Mouse (Mus musculus): Measurements from ENCODE around the gene Fzr1. TPM values are rescaled to one million over a fixed set of nuclear protein-coding genes. Genes with fewer than 3 reads are reported as not detected.

Gene Fzr1
- polyA plus RNA-seq, 1 experiment from 2014 or later: 119 TPM

GRCm38 (mm10) chr10:81362336-81362949, 15.9 kb downstream of the Fzr1 start:
- DNase-seq (ENCODE audit: low spot score): no peak
- peaks cover 20% of the 10 kb centered on the region for H3K36me3 ChIP-seq (replicated peaks; ENCODE audit: control insufficient read depth, insufficient read depth)
- ATAC-seq (ENCODE audit: low FRiP score): no peak
- H3K9ac ChIP-seq: no peak overlapping the region
- peaks cover 21% of the 10 kb centered on the region for H3K27me3 ChIP-seq (ENCODE audit: control insufficient read depth, insufficient read depth, low read length)
- no peak overlapping the region for H3K4me3 ChIP-seq (replicated peaks; ENCODE audit: low read length)
- no peak overlapping the region for H3K27ac ChIP-seq
- 81% methylated on average over 12 of the region's 12 CpGs for WGBS
- no peaks in the 10 kb centered on the region for H3K9me3 ChIP-seq (ENCODE audit: control insufficient read depth, low read length)
- no peak overlapping the region for H3K4me2 ChIP-seq (replicated peaks)
- H3K4me1 ChIP-seq (replicated peaks; ENCODE audit: control insufficient read depth, insufficient read depth, low read length): peaks cover 32% of the 10 kb centered on the region

- no peak for ATAC-seq (ENCODE audit: low FRiP score)
- Histone ChIP-seq H3K4me2 (replicated peaks) (no peak overlapping the region), H3K27me3 (ENCODE audit: control insufficient read depth, insufficient read depth, low read length) (peaks cover 21% of the 10 kb centered on the region), H3K4me1 (replicated peaks; ENCODE audit: control insufficient read depth, insufficient read depth, low read length) (peaks cover 36% of the 10 kb centered on the region), H3K9ac (no peak overlapping the region), H3K27ac (no peak overlapping the region), H3K4me3 (replicated peaks; ENCODE audit: low read length) (no peak overlapping the region), H3K36me3 (replicated peaks; ENCODE audit: control insufficient read depth, insufficient read depth) (0 out of 2 replicates have a peak, but pooled peaks cover 4% of the 10 kb centered on the region), H3K9me3 (ENCODE audit: control insufficient read depth, low read length) (no peaks in the 10 kb centered on the region)
- no peak for DNase-seq (ENCODE audit: low spot score)
- WGBS: 69% methylated on average over 8 of the region's 8 CpGs
These were observed 17.6 kb downstream of the Fzr1 start for GRCm38 (mm10) chr10:81360721-81361120.

DNA sequence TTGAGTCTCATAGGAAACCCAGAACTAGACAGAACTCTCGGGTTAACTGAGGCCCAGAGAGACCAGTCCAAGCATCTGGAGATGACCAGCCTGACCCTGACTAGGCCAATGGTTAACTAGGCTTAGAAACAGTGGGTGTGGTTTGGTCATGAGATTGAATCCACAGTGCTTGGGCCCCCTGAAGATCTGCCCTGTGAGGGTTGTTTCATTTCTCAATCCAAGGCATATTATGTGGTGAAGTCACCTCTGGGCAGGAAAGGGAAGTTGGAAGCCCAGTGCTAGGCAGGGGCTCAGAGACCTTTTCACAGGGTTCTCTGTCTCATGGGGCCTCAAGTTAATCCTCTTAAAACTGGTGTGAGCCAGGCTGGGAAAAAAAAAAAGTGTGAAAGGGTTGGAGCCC, 19.5 kb downstream of the Fzr1 start:
- Histone ChIP-seq H3K9ac (peak overlapping the region; percentile 86), H3K27me3 (ENCODE audit: control insufficient read depth, insufficient read depth, low read length) (peaks cover 12% of the 10 kb centered on the region), H3K4me1 (replicated peaks; ENCODE audit: control insufficient read depth, insufficient read depth, low read length) (peaks cover 26% of the 10 kb centered on the region), H3K4me3 (replicated peaks; ENCODE audit: low read length) (peak overlapping the region; percentile 81; the same call in 1 of the 2 replicates), H3K4me2 (replicated peaks) (peak overlapping the region; percentile 97), H3K27ac (no peak overlapping the region), H3K36me3 (replicated peaks; ENCODE audit: control insufficient read depth, insufficient read depth) (0 out of 2 replicates have a peak, but pooled peaks cover 4% of the 10 kb centered on the region), H3K9me3 (ENCODE audit: control insufficient read depth, low read length) (no peaks in the 10 kb centered on the region)
- WGBS: 58% methylated on average over 1 of the region's 1 CpGs
- DNase-seq (ENCODE audit: low spot score) (no peak), ATAC-seq (ENCODE audit: low FRiP score) (no peak)

GRCm38 (mm10) chr10:81358209-81358608, 20.1 kb downstream of the Fzr1 start:
- Histone ChIP-seq H3K27me3 (ENCODE audit: control insufficient read depth, insufficient read depth, low read length) (0 out of 2 replicates have a peak, but pooled peaks cover 6% of the 10 kb centered on the region), H3K4me2 (replicated peaks) (peak overlapping the region; percentile 97), H3K9me3 (ENCODE audit: control insufficient read depth, low read length) (no peaks in the 10 kb centered on the region), H3K36me3 (replicated peaks; ENCODE audit: control insufficient read depth, insufficient read depth) (0 out of 2 replicates have a peak, but pooled peaks cover 4% of the 10 kb centered on the region), H3K27ac (no peak overlapping the region), H3K4me1 (replicated peaks; ENCODE audit: control insufficient read depth, insufficient read depth, low read length) (peaks cover 20% of the 10 kb centered on the region), H3K4me3 (replicated peaks; ENCODE audit: low read length) (peak overlapping the region; percentile 81), H3K9ac (peak overlapping the region; percentile 86)
- 22% methylated on average over 4 of the region's 4 CpGs for WGBS
- ATAC-seq (ENCODE audit: low FRiP score) (no peak), DNase-seq (ENCODE audit: low spot score) (no peak)

GRCm38 (mm10) chr10:81356991-81357844, 21.1 kb downstream of the Fzr1 start, which contains the start of gene Mfsd12:
Gene Mfsd12 (plus strand): TSS chr10:81357491.
- Histone ChIP-seq H3K4me1 (replicated peaks; ENCODE audit: control insufficient read depth, insufficient read depth, low read length) (peaks cover 18% of the 10 kb centered on the region), H3K4me3 (replicated peaks; ENCODE audit: low read length) (peak within 1 kb of the TSS; percentile 81), H3K36me3 (replicated peaks; ENCODE audit: control insufficient read depth, insufficient read depth) (0 out of 2 replicates have a peak, but pooled peaks cover 4% of the 10 kb centered on the region), H3K4me2 (replicated peaks) (peak within 1 kb of the TSS; percentile 97), H3K9ac (peak within 1 kb of the TSS; percentile 86), H3K27me3 (ENCODE audit: control insufficient read depth, insufficient read depth, low read length) (no peaks in the 10 kb centered on the region), H3K9me3 (ENCODE audit: control insufficient read depth, low read length) (no peaks in the 10 kb centered on the region), H3K27ac (no peak within 1 kb of the TSS; the same call in 1 of the 2 replicates)
- peak; percentile 92 for DNase-seq (ENCODE audit: low spot score)
- WGBS: 2% methylated on average over 65 of the region's 79 CpGs
- ATAC-seq (ENCODE audit: low FRiP score): peak; percentile 92

- DNase-seq (ENCODE audit: low spot score): no peak
- H3K27me3 ChIP-seq (ENCODE audit: control insufficient read depth, insufficient read depth, low read length): no peaks in the 10 kb centered on the region
- H3K9me3 ChIP-seq (ENCODE audit: control insufficient read depth, low read length): no peaks in the 10 kb centered on the region
- 59% methylated on average over 12 of the region's 12 CpGs for WGBS
- H3K4me1 ChIP-seq (replicated peaks; ENCODE audit: control insufficient read depth, insufficient read depth, low read length): peaks cover 18% of the 10 kb centered on the region
- peak overlapping the region; percentile 97 for H3K4me2 ChIP-seq (replicated peaks)
- no peak overlapping the region; the same call in 1 of the 2 replicates for H3K4me3 ChIP-seq (replicated peaks; ENCODE audit: low read length)
- H3K36me3 ChIP-seq (replicated peaks; ENCODE audit: control insufficient read depth, insufficient read depth): 0 out of 2 replicates have a peak, but pooled peaks cover 4% of the 10 kb centered on the region
- ATAC-seq (ENCODE audit: low FRiP score): no peak
- H3K27ac ChIP-seq: no peak overlapping the region
- H3K9ac ChIP-seq: no peak overlapping the region
These were observed 21.8 kb downstream of the Fzr1 start for GRCm38 (mm10) chr10:81356352-81356990.

GRCm38 (mm10) chr10:81355533-81355932, 22.8 kb downstream of the Fzr1 start:
- H3K36me3 ChIP-seq (replicated peaks; ENCODE audit: control insufficient read depth, insufficient read depth): 0 out of 2 replicates have a peak, but pooled peaks cover 2% of the 10 kb centered on the region
- no peak overlapping the region for H3K9ac ChIP-seq
- WGBS: 90% methylated on average over 4 of the region's 4 CpGs
- no peak for ATAC-seq (ENCODE audit: low FRiP score)
- no peak overlapping the region for H3K4me3 ChIP-seq (replicated peaks; ENCODE audit: low read length)
- no peak for DNase-seq (ENCODE audit: low spot score)
- peaks cover 18% of the 10 kb centered on the region for H3K4me1 ChIP-seq (replicated peaks; ENCODE audit: control insufficient read depth, insufficient read depth, low read length)
- H3K27ac ChIP-seq: no peak overlapping the region
- no peak overlapping the region for H3K4me2 ChIP-seq (replicated peaks)
- no peaks in the 10 kb centered on the region for H3K27me3 ChIP-seq (ENCODE audit: control insufficient read depth, insufficient read depth, low read length)
- H3K9me3 ChIP-seq (ENCODE audit: control insufficient read depth, low read length): no peaks in the 10 kb centered on the region

DNA sequence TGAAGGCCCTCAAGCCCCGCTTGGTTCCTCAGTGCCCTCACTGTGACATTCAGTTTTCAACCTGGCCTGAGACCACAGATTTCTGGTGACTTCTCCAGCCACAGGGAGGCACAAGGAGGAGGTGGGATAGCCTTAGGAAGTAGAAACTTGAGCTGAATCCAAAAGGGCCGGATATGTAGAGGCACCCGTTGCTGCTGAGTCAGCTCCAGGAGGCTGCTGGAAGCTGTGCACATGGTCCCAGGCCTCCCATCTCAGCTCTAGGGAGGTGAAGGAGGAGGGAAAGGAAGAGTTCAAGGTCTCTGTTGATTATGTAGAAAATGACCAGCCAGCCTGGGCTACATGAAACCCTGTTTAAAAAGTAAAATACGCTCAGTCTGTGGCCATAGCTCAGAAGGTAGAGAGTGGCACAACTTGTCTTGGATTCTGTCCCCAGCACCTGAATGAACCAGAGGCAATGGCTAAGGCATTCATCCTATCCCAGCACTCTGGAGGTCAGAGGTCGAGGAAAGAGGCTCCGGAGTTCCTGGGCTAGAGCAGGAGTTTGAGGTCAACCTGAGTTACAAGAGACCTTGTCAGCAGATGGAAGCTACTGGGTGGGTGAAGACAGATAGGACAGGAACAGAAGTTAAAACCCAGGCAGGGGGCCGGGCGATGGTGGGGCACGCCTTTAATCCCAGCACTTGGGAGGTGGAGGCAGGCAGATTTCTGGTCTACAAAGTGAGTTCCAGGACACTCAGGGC, 23.4 kb downstream of the Fzr1 start:
- 70% methylated on average over 9 of the region's 9 CpGs for WGBS
- ATAC-seq (ENCODE audit: low FRiP score): no peak
- no peaks in the 10 kb centered on the region for H3K9me3 ChIP-seq (ENCODE audit: control insufficient read depth, low read length)

More for the DNA sequence above, 23.4 kb downstream of the Fzr1 start:
- no peak overlapping the region for H3K4me3 ChIP-seq (replicated peaks; ENCODE audit: low read length)
- no peak overlapping the region for H3K27ac ChIP-seq
- H3K4me2 ChIP-seq (replicated peaks): no peak overlapping the region
- no peak overlapping the region for H3K9ac ChIP-seq
- DNase-seq (ENCODE audit: low spot score): no peak
- peaks cover 19% of the 10 kb centered on the region for H3K4me1 ChIP-seq (replicated peaks; ENCODE audit: control insufficient read depth, insufficient read depth, low read length)
- no peaks in the 10 kb centered on the region for H3K27me3 ChIP-seq (ENCODE audit: control insufficient read depth, insufficient read depth, low read length)
- no peaks in the 10 kb centered on the region for H3K36me3 ChIP-seq (replicated peaks; ENCODE audit: control insufficient read depth, insufficient read depth)
